Comparison of ENCODE assay signal across 28 mouse cellular contexts in the genomic region with DNA sequence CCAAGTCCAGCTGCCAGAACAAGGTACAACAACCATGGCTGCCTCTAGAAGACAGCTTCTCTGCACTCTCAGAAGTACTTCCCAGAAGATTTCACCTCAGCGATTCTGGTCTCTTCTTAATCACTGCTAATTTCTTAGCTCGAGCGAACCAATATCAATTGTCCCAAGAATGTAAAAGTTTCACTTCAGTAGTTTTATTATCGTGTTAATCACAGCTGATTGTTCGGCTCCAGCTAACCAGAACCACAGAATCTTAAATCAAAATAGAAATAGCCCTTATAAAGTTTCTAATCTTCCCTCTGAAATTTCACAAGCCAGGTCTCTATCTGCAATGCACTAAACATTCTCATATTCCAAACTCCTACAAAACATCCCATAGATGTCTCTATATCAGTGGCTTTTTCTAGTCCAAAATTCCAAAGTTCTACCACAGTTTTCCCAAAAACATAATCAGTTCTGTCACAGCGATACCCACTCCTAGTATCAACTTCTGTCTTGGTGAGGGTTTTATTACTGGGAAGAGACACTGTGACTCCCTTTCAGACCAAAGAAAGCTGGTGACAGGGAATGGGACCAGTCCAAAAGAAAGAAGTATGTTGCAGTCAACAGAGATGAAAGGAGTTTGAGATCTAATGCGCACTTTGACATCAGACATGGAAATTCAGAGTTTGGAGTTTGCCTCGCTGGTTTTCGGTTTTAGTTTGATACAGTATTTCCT.
"Had no signal": no experiment of that assay in that cellular context is flagged by ENCODE, and none has a peak within 500 bp of the region (broad histone marks: within the 10 kb centered on the region; RNA-seq: fewer than 3 reads in every experiment).

No protein-coding gene starts in this region.

- H3K4me1 ChIP-seq: embryonic facial prominence, embryonic 10.5 days; embryonic facial prominence, embryonic 12.5 days; embryonic facial prominence, embryonic 13.5 days; embryonic facial prominence, embryonic 15.5 days; forebrain, embryonic 10.5 days; forebrain, embryonic 12.5 days; forebrain, embryonic 13.5 days; forebrain, embryonic 15.5 days had no signal

- H3K27me3 ChIP-seq: embryonic facial prominence, embryonic 12.5 days; embryonic facial prominence, embryonic 13.5 days; embryonic facial prominence, embryonic 15.5 days; forebrain, embryonic 12.5 days; forebrain, embryonic 13.5 days; forebrain, embryonic 15.5 days had no signal

- H3K4me3 ChIP-seq: embryonic facial prominence, embryonic 10.5 days; embryonic facial prominence, embryonic 12.5 days; embryonic facial prominence, embryonic 13.5 days; embryonic facial prominence, embryonic 15.5 days; erythroblast, embryonic 14.5 days; forebrain, embryonic 10.5 days; forebrain, embryonic 12.5 days; forebrain, embryonic 13.5 days; forebrain, embryonic 15.5 days; gastrocnemius, adult 2 months had no signal

- H3K9me3 ChIP-seq: embryonic facial prominence, embryonic 10.5 days; embryonic facial prominence, embryonic 12.5 days; embryonic facial prominence, embryonic 13.5 days; embryonic facial prominence, embryonic 15.5 days; forebrain, embryonic 10.5 days; forebrain, embryonic 12.5 days; forebrain, embryonic 13.5 days; forebrain, embryonic 15.5 days had no signal

- H3K4me2 ChIP-seq: embryonic facial prominence, embryonic 12.5 days; embryonic facial prominence, embryonic 13.5 days; embryonic facial prominence, embryonic 15.5 days; forebrain, embryonic 12.5 days; forebrain, embryonic 13.5 days; forebrain, embryonic 15.5 days had no signal

- DNase-seq: cerebellum, adult 18-20 months; cerebellum, adult 2 months; cerebellum, adult 8-10 months; cerebellum, adult 9-10 months; cerebellum, adult 9-11 months; cerebellum, postnatal 10 days; cerebellum, postnatal 14 days; cerebellum, postnatal 25 days; cerebellum, postnatal 36 days; embryo, embryonic 11 days; forebrain, postnatal 0 days; gastrocnemius, adult 2 months; gastrocnemius, postnatal 10 days; gastrocnemius, postnatal 14 days; gastrocnemius, postnatal 25 days; gastrocnemius, postnatal 36 days; heart, adult 11 months had no signal

- ATAC-seq: forebrain, embryonic 13.5 days; forebrain, embryonic 14.5 days; forebrain, embryonic 15.5 days; forebrain, embryonic 16.5 days; forebrain, postnatal 0 days had no signal

- H3K36me3 ChIP-seq: embryonic facial prominence, embryonic 10.5 days; embryonic facial prominence, embryonic 12.5 days; embryonic facial prominence, embryonic 13.5 days; embryonic facial prominence, embryonic 15.5 days; forebrain, embryonic 10.5 days; forebrain, embryonic 12.5 days; forebrain, embryonic 15.5 days had no signal

- H3K27ac ChIP-seq: embryonic facial prominence, embryonic 10.5 days; embryonic facial prominence, embryonic 12.5 days; embryonic facial prominence, embryonic 13.5 days; embryonic facial prominence, embryonic 15.5 days; forebrain, embryonic 10.5 days; forebrain, embryonic 12.5 days; forebrain, embryonic 13.5 days; forebrain, embryonic 15.5 days; gastrocnemius, adult 2 months had no signal

- H3K9ac ChIP-seq: embryonic facial prominence, embryonic 12.5 days; embryonic facial prominence, embryonic 13.5 days; embryonic facial prominence, embryonic 15.5 days; forebrain, embryonic 12.5 days; forebrain, embryonic 13.5 days; forebrain, embryonic 15.5 days; forebrain, postnatal 0 days had no signal
